Mouse (Mus musculus): Measurements from ENCODE around the gene Fcgr4.
"Not testable (repeated sequence)": the region's sequence is repeated elsewhere in the genome, so short reads cannot be mapped to it uniquely, and the experiment has no call there.

DNA sequence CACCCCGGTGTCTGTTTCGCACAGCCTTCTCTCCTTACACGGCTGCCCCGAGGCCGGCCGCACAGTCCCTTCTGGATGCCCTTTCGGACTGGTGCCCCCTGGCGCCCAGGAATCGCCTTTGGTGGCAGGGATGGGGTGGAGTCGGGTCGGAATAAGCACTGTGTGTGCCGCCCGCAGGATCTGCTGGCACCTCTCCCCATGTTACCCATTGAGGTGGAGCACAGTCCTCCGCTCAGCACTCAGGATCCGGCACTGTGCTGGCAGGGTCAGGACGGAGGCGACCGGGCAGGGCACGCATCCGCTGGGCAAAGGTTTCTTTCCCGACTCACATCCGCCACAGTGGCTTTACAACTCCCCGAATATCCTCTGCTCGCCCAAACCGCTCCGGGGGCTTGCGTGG lies 59.2 kb downstream of the Fcgr4 start:
- TF ChIP-seq CTCF (IDR thresholded peaks at IDR 0.05; ENCODE audit: control insufficient read depth, insufficient read depth, insufficient read length); USF1 (IDR thresholded peaks at IDR 0.05; ENCODE audit: low read depth); MYOD1 (IDR thresholded peaks at IDR 0.05; ENCODE audit: control insufficient read depth, insufficient read length, low read depth); MYOG (IDR thresholded peaks at IDR 0.05; ENCODE audit: control insufficient read depth, extremely low read depth, insufficient read length); CEBPB (IDR thresholded peaks at IDR 0.05; ENCODE audit: low read depth); MAX (IDR thresholded peaks at IDR 0.05): not testable (repeated sequence)

Data from C2C12 (cell line).